Mouse (Mus musculus) cerebellum, adult 2 months (tissue): Measurements from ENCODE around the gene Gsc.

Experiments
- CTCF ChIP-seq: fragments of 200-500 bp; IDR thresholded peaks from 2 replicates; pipeline ENCODE4 v1.5.1; 2011; ENCODE audit warnings: low read depth, mild to moderate bottlenecking, control low read depth, low read length, moderate library complexity, borderline replicate concordance; ENCODE audit not compliant: insufficient read depth
- POLR2A ChIP-seq: fragments of 200-500 bp; IDR thresholded peaks from 2 replicates; pipeline ENCODE4 v1.6.1; 2011; ENCODE audit warnings: low read length, control low read depth, borderline replicate concordance; ENCODE audit not compliant: insufficient read depth

DNA sequence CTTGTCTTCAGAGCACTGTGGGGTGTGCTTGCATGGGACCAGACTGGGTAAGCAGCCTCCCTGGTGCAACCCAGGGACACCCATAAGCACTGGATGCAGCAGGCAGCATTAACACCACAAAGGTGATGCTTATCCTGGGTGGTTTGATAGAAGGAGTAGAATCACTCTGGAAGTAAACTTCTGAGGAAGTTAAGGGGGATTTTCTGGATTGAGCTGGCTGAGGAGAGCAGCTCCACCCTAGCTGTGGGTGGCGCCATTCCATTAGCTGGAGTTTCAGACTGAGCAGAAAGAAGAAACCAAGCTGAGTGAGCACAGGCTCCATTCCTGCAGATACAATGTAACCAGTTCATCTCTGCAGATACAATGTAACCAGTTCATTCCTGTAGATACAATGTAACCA lies 20.1 kb downstream of the Gsc start:
- no peak for TF ChIP-seq CTCF
- TF ChIP-seq POLR2A, result no peak
